Mouse (Mus musculus) bone marrow macrophage, adult 2 months (primary cell): ENCODE data around the gene Rhoc.

Experiments
- CTCF ChIP-seq: IDR thresholded peaks from 2 replicates; pipeline ENCODE4 v1.5.1; 2012; ENCODE audit warnings: low read depth, mild to moderate bottlenecking, low read length, moderate library complexity
- POLR2A ChIP-seq: IDR thresholded peaks from 2 replicates; pipeline ENCODE4 v1.6.1; 2012; ENCODE audit warnings: mild to moderate bottlenecking, low read depth, low read length, borderline replicate concordance

GRCm38 (mm10) chr3:104770918-104771317 is 17.3 kb upstream of the Rhoc start:
- TF ChIP-seq POLR2A (no peak), CTCF (no peak)
